Mouse (Mus musculus): ENCODE data around the gene Ripk4.

DNA sequence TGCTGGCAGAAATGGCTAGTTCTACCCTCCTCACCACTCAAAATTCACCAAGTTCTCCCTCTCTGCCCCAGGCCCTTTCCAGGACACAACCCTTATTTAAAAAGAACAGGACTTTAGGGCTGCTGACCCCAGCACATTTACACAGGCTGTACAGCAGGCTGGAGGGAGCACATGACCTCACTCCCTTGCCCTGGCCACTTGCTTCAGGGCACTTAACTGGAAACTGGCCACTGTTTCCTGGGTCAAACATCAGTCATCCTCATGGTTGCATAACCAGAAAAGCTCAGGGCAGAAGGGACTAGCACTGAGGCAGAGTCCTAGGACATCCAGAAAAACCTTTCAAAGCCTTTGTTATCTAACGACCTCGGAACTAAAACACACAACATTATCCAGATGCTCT, 5.3 kb downstream of the Ripk4 start:
- TF ChIP-seq CTCF (IDR thresholded peaks at IDR 0.05; ENCODE audit: low read depth, low read length) (no peak), POLR2AphosphoS5 (IDR thresholded peaks at IDR 0.05; ENCODE audit: insufficient replicate concordance, low read depth, low read length) (no peak)
